Comparison of ENCODE assay signal across 20 mouse cellular contexts in genomic region chr13:60691940-60692339, GRCm38 (mm10).
A peak's percentile ranks its signal among the peaks of the same experiment; 100 is the strongest.
DNase-seq lines count a peak whose midpoint lies in the region; ATAC-seq and TF ChIP-seq lines count a peak whose summit lies in the region.
"Had no signal": no experiment of that assay in that cellular context is flagged by ENCODE, and none has a peak within 500 bp of the region (broad histone marks: within the 10 kb centered on the region; RNA-seq: fewer than 3 reads in every experiment).

No protein-coding gene starts in this region.

- DNase-seq in midbrain, postnatal 0 days (ENCODE audit: low spot score), result no peak
- no peak for DNase-seq in heart, embryonic 10.5 days (ENCODE audit: low spot score)
- DNase-seq in lung, adult 18-20 months, result no peak
- DNase-seq: adrenal gland, adult 2 months; adrenal gland, postnatal 10 days; adrenal gland, postnatal 25 days; cerebellum, adult 11 months; cerebellum, adult 18-20 months; cerebellum, adult 8-10 months; cerebellum, adult 9-11 months; cerebellum, postnatal 14 days; cerebellum, postnatal 36 days had no signal

- no peak for ATAC-seq in megakaryocyte, adult 5-6 weeks (ENCODE audit: poor library complexity, severe bottlenecking)
- 0 out of 2 replicates have a peak, but pooled peaks have one; percentile 31 for ATAC-seq in midbrain, postnatal 0 days (ENCODE audit: low FRiP score)
- ATAC-seq in midbrain, embryonic 15.5 days (replicated peaks), result no peak
- ATAC-seq in megakaryocyte progenitor cell, adult 5-6 weeks (replicated peaks; ENCODE audit: poor library complexity), result peak; percentile 87
- ATAC-seq: forebrain, embryonic 13.5 days; forebrain, embryonic 15.5 days had no signal

- peak overlapping the region; percentile 8 for H3K4me3 ChIP-seq in megakaryocyte, embryonic 14.5 days (replicated peaks)
- H3K4me3 ChIP-seq in midbrain, postnatal 0 days (ENCODE audit: low read depth, low read length), result no peak overlapping the region
- H3K4me3 ChIP-seq in midbrain, embryonic 15.5 days, result no peak overlapping the region
- H3K4me3 ChIP-seq in heart, embryonic 10.5 days, result no peak overlapping the region
- H3K4me3 ChIP-seq: embryonic facial prominence, embryonic 10.5 days; embryonic facial prominence, embryonic 12.5 days; forebrain, embryonic 13.5 days; forebrain, embryonic 15.5 days had no signal

- H3K9ac ChIP-seq in midbrain, postnatal 0 days (replicated peaks; ENCODE audit: low read length, poor library complexity, severe bottlenecking), result no peak overlapping the region
- no peak overlapping the region for H3K9ac ChIP-seq in midbrain, embryonic 15.5 days
- H3K9ac ChIP-seq: embryonic facial prominence, embryonic 12.5 days; forebrain, embryonic 13.5 days; forebrain, embryonic 15.5 days had no signal

- peaks cover 9% of the 10 kb centered on the region for H3K9me3 ChIP-seq in megakaryocyte, embryonic 14.5 days
- H3K9me3 ChIP-seq in midbrain, postnatal 0 days (ENCODE audit: low read length), result no peaks in the 10 kb centered on the region
- H3K9me3 ChIP-seq in midbrain, embryonic 15.5 days, result no peaks in the 10 kb centered on the region
- H3K9me3 ChIP-seq in heart, embryonic 10.5 days, result no peaks in the 10 kb centered on the region
- H3K9me3 ChIP-seq: embryonic facial prominence, embryonic 12.5 days; forebrain, embryonic 15.5 days had no signal

- peaks cover 42% of the 10 kb centered on the region for H3K36me3 ChIP-seq in megakaryocyte, embryonic 14.5 days (replicated peaks; ENCODE audit: low read length)
- no peaks in the 10 kb centered on the region; the same call in 1 of the 2 replicates for H3K36me3 ChIP-seq in midbrain, postnatal 0 days (ENCODE audit: insufficient read depth, low read length)
- no peaks in the 10 kb centered on the region for H3K36me3 ChIP-seq in midbrain, embryonic 15.5 days (replicated peaks)
- no peaks in the 10 kb centered on the region for H3K36me3 ChIP-seq in heart, embryonic 10.5 days
- H3K36me3 ChIP-seq: embryonic facial prominence, embryonic 12.5 days; forebrain, embryonic 15.5 days had no signal

- H3K27ac ChIP-seq in midbrain, postnatal 0 days (ENCODE audit: low read depth, low read length), result no peak overlapping the region
- H3K27ac ChIP-seq in midbrain, embryonic 15.5 days, result no peak overlapping the region
- H3K27ac ChIP-seq in heart, embryonic 10.5 days, result no peak overlapping the region
- H3K27ac ChIP-seq: embryonic facial prominence, embryonic 10.5 days; embryonic facial prominence, embryonic 12.5 days; forebrain, embryonic 13.5 days; forebrain, embryonic 15.5 days had no signal

- TF ChIP-seq CTCF in midbrain, postnatal 0 days (IDR thresholded peaks at IDR 0.05), result no peak

- peaks cover 44% of the 10 kb centered on the region for H3K4me1 ChIP-seq in megakaryocyte, embryonic 14.5 days
- no peaks in the 10 kb centered on the region for H3K4me1 ChIP-seq in midbrain, postnatal 0 days (ENCODE audit: insufficient read depth, low read length)
- H3K4me1 ChIP-seq in midbrain, embryonic 15.5 days, result peaks cover 9% of the 10 kb centered on the region; the same call in 1 of the 2 replicates
- H3K4me1 ChIP-seq in heart, embryonic 10.5 days, result peaks cover 22% of the 10 kb centered on the region

- H3K27me3 ChIP-seq in megakaryocyte, embryonic 14.5 days (replicated peaks), result no peaks in the 10 kb centered on the region
- no peaks in the 10 kb centered on the region for H3K27me3 ChIP-seq in midbrain, postnatal 0 days (ENCODE audit: insufficient read depth, low read length)
- H3K27me3 ChIP-seq in midbrain, embryonic 15.5 days (replicated peaks), result no peaks in the 10 kb centered on the region
- no peaks in the 10 kb centered on the region for H3K27me3 ChIP-seq in heart, embryonic 10.5 days (ENCODE audit: insufficient read depth, poor library complexity, severe bottlenecking)
- H3K27me3 ChIP-seq: embryonic facial prominence, embryonic 12.5 days; forebrain, embryonic 13.5 days; forebrain, embryonic 15.5 days had no signal

- 98% methylated on average over 3 of the region's 3 CpGs for whole genome bisulfite sequencing in midbrain, postnatal 0 days
- 100% methylated on average over 3 of the region's 3 CpGs for WGBS in midbrain, embryonic 15.5 days
- 97% methylated on average over 3 of the region's 3 CpGs for WGBS in heart, embryonic 10.5 days

- H3K4me2 ChIP-seq in midbrain, postnatal 0 days (ENCODE audit: low read depth, low read length, poor library complexity, severe bottlenecking), result no peak overlapping the region
- no peak overlapping the region for H3K4me2 ChIP-seq in midbrain, embryonic 15.5 days
- H3K4me2 ChIP-seq: embryonic facial prominence, embryonic 12.5 days; forebrain, embryonic 13.5 days; forebrain, embryonic 15.5 days had no signal

Comparison
In these comparisons a context has a peak if more than half of its experiments do, and no peak if none do; other contexts are left out.
1. ATAC-seq: peak in midbrain, postnatal 0 days (single experiment) and megakaryocyte progenitor cell, adult 5-6 weeks (single experiment); none in megakaryocyte, adult 5-6 weeks (single experiment) and midbrain, embryonic 15.5 days (single experiment).